Mouse (Mus musculus): ENCODE measurements around the gene Troap. TPM values are rescaled to one million over a fixed set of nuclear protein-coding genes. Genes with fewer than 3 reads are reported as not detected.

Gene Troap
- total RNA-seq, 1 experiment: 27.8 TPM

- Histone ChIP-seq H3K4me3 (ENCODE audit: insufficient read depth in 1 of 2, low read depth in 1 of 2, low read length in 2 of 2, poor library complexity in 1 of 2, severe bottlenecking in 1 of 2) (no peak overlapping the region), H3K27ac (ENCODE audit: insufficient read depth, low read depth, low read length, poor library complexity, severe bottlenecking) (no peak overlapping the region), H3K36me3 (ENCODE audit: control insufficient read depth, insufficient read depth, low read length, poor library complexity, severe bottlenecking) (no peaks in the 10 kb centered on the region), H3K9me3 (ENCODE audit: control insufficient read depth, insufficient read depth, low read depth, low read length) (no peaks in the 10 kb centered on the region), H3K9ac (ENCODE audit: insufficient read depth, low read depth, low read length, poor library complexity, severe bottlenecking) (no peak overlapping the region), H3K4me1 (ENCODE audit: control insufficient read depth in 2 of 2, insufficient read depth in 2 of 2, low read length in 2 of 2, poor library complexity in 1 of 2) (peaks cover 0 to 2% of the 10 kb centered on the region in 2 experiments; a peak in 1 of 4 replicates)
- TF ChIP-seq HCFC1 (IDR thresholded peaks at IDR 0.05; ENCODE audit: borderline replicate concordance, insufficient read depth, low read length) (no peak), MAFK (IDR thresholded peaks at IDR 0.05; ENCODE audit: insufficient read depth, low read depth, low read length) (no peak), ZC3H11A (IDR thresholded peaks at IDR 0.05; ENCODE audit: borderline replicate concordance, low read depth, low read length) (no peak), CHD2 (IDR thresholded peaks at IDR 0.05; ENCODE audit: low read depth, low read length) (no peak), ZNF384 (IDR thresholded peaks at IDR 0.05; ENCODE audit: low read depth, low read length) (no peak)
- DNase-seq (ENCODE audit: low read depth, low spot score): no peak
- in situ Hi-C loops (cut with MboI; ENCODE audit: low sequenced_read_pairs in 2 of 2, unreplicated experiment in 2 of 2): no loop called here
Measured at GRCm38 (mm10) chr15:99116539-99116938, 42.2 kb downstream of the Troap start.

DNA sequence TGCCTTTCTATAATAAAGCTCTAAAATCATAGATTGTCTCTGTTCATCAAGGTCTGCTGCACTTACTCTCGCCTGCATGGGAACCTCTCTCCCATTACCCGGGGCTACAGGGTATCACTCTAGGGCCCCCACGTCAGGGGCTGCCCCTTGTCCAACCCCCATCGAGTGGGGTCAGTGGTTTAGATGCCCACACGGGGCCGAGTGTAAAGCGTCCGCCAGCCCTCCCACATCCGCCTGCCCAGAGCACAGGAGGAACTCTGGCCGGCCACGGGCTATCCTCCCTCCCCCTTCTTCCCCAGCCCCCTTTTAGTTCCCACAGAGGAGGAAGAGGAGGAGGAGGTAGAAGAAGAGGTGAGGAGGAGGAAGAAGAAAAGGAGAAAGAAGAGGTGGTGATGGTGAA is 46.4 kb downstream of the Troap start:
- H3K9me3 ChIP-seq (ENCODE audit: control insufficient read depth, insufficient read depth, low read depth, low read length): no peaks in the 10 kb centered on the region
- in situ Hi-C loops (cut with MboI; ENCODE audit: low sequenced_read_pairs in 2 of 2, unreplicated experiment in 2 of 2): no loop called here
- H3K27ac ChIP-seq (ENCODE audit: insufficient read depth, low read depth, low read length, poor library complexity, severe bottlenecking): no peak overlapping the region
- no peaks in the 10 kb centered on the region for H3K36me3 ChIP-seq (ENCODE audit: control insufficient read depth, insufficient read depth, low read length, poor library complexity, severe bottlenecking)
- H3K9ac ChIP-seq (ENCODE audit: insufficient read depth, low read depth, low read length, poor library complexity, severe bottlenecking): no peak overlapping the region
- H3K4me1 ChIP-seq (ENCODE audit: control insufficient read depth in 2 of 2, insufficient read depth in 2 of 2, low read length in 2 of 2, poor library complexity in 1 of 2): peaks cover 2 to 4% of the 10 kb centered on the region in 2 experiments; a peak in 2 of 4 replicates
- no peak for TF ChIP-seq MAFK (IDR thresholded peaks at IDR 0.05; ENCODE audit: insufficient read depth, low read depth, low read length)
- no peak for TF ChIP-seq ZC3H11A (IDR thresholded peaks at IDR 0.05; ENCODE audit: borderline replicate concordance, low read depth, low read length)
- TF ChIP-seq HCFC1 (IDR thresholded peaks at IDR 0.05; ENCODE audit: borderline replicate concordance, insufficient read depth, low read length): no peak
- no peak for TF ChIP-seq CHD2 (IDR thresholded peaks at IDR 0.05; ENCODE audit: low read depth, low read length)
- no peak for TF ChIP-seq ZNF384 (IDR thresholded peaks at IDR 0.05; ENCODE audit: low read depth, low read length)
- H3K4me3 ChIP-seq (ENCODE audit: insufficient read depth in 1 of 2, low read depth in 1 of 2, low read length in 2 of 2, poor library complexity in 1 of 2, severe bottlenecking in 1 of 2): no peak overlapping the region
- DNase-seq (ENCODE audit: low read depth, low spot score): no peak

DNA sequence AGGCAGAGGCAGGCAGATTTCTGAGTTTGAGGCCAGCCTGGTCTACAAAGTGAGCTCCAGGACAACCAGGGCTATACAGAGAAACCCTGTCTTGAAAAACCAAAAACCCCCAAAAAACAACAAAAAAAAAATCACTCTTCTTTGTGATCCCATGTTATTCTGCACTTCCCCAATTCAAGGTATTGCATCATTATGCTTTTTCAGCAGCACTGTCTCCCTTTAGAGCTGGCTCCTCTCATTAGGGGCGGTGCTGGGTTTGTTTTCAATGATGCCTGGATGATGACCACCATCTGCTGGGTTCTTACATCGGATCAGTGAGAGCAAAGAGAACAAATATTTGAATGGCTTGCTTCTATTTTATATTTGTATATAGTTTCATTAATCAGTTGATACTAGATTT is 48.3 kb downstream of the Troap start:
- TF ChIP-seq ZC3H11A (IDR thresholded peaks at IDR 0.05; ENCODE audit: borderline replicate concordance, low read depth, low read length) (no peak), MAFK (IDR thresholded peaks at IDR 0.05; ENCODE audit: insufficient read depth, low read depth, low read length) (no peak), ZNF384 (IDR thresholded peaks at IDR 0.05; ENCODE audit: low read depth, low read length) (no peak), CHD2 (IDR thresholded peaks at IDR 0.05; ENCODE audit: low read depth, low read length) (no peak)

GRCm38 (mm10) chr15:99125711-99126080 is 51.3 kb downstream of the Troap start, which contains the start of gene Spats2:
Gene Spats2 (plus strand): TSS chr15:99125916.
- Histone ChIP-seq H3K27ac (ENCODE audit: insufficient read depth, low read depth, low read length, poor library complexity, severe bottlenecking) (peak within 1 kb of the TSS; percentile 88), H3K9ac (ENCODE audit: insufficient read depth, low read depth, low read length, poor library complexity, severe bottlenecking) (peak within 1 kb of the TSS; percentile 95), H3K9me3 (ENCODE audit: control insufficient read depth, insufficient read depth, low read depth, low read length) (no peaks in the 10 kb centered on the region), H3K4me3 (ENCODE audit: insufficient read depth in 1 of 2, low read depth in 1 of 2, low read length in 2 of 2, poor library complexity in 1 of 2, severe bottlenecking in 1 of 2) (peak within 1 kb of the TSS; percentile 78 to 84), H3K36me3 (ENCODE audit: control insufficient read depth, insufficient read depth, low read length, poor library complexity, severe bottlenecking) (no peaks in the 10 kb centered on the region), H3K4me1 (ENCODE audit: control insufficient read depth in 2 of 2, insufficient read depth in 2 of 2, low read length in 2 of 2, poor library complexity in 1 of 2) (peaks cover 4 to 11% of the 10 kb centered on the region in 2 experiments; a peak in 2 of 4 replicates)
- TF ChIP-seq ZC3H11A (IDR thresholded peaks at IDR 0.05; ENCODE audit: borderline replicate concordance, low read depth, low read length) (no peak), CHD2 (IDR thresholded peaks at IDR 0.05; ENCODE audit: low read depth, low read length) (no peak), HCFC1 (IDR thresholded peaks at IDR 0.05; ENCODE audit: borderline replicate concordance, insufficient read depth, low read length) (no peak), MAFK (IDR thresholded peaks at IDR 0.05; ENCODE audit: insufficient read depth, low read depth, low read length) (no peak)
- DNase-seq (ENCODE audit: low read depth, low spot score): no peak
- in situ Hi-C loops (cut with MboI; ENCODE audit: low sequenced_read_pairs in 2 of 2, unreplicated experiment in 2 of 2): no loop called here

More for the DNA sequence above, 48.3 kb downstream of the Troap start:
- H3K4me1 ChIP-seq (ENCODE audit: control insufficient read depth in 2 of 2, insufficient read depth in 2 of 2, low read length in 2 of 2, poor library complexity in 1 of 2): peaks cover 2 to 4% of the 10 kb centered on the region in 2 experiments; a peak in 2 of 4 replicates
- DNase-seq (ENCODE audit: low read depth, low spot score): no peak
- H3K4me3 ChIP-seq (ENCODE audit: insufficient read depth in 1 of 2, low read depth in 1 of 2, low read length in 2 of 2, poor library complexity in 1 of 2, severe bottlenecking in 1 of 2): no peak overlapping the region
- no peak overlapping the region for H3K9ac ChIP-seq (ENCODE audit: insufficient read depth, low read depth, low read length, poor library complexity, severe bottlenecking)
- H3K36me3 ChIP-seq (ENCODE audit: control insufficient read depth, insufficient read depth, low read length, poor library complexity, severe bottlenecking): no peaks in the 10 kb centered on the region
- in situ Hi-C loops (cut with MboI; ENCODE audit: low sequenced_read_pairs in 2 of 2, unreplicated experiment in 2 of 2): no loop called here
- H3K9me3 ChIP-seq (ENCODE audit: control insufficient read depth, insufficient read depth, low read depth, low read length): no peaks in the 10 kb centered on the region
- H3K27ac ChIP-seq (ENCODE audit: insufficient read depth, low read depth, low read length, poor library complexity, severe bottlenecking): no peak overlapping the region

Data from ES-E14 (cell line).